Mouse (Mus musculus) common myeloid progenitor, adult 5-6 weeks (primary cell): ENCODE data around the gene Wwc1. TPM values are rescaled to one million over a fixed set of nuclear protein-coding genes. Genes with fewer than 3 reads are reported as not detected.

ENCODE experiments used
- ATAC-seq: replicated peaks from 2 replicates; pipeline ENCODE4 v1.8.0; 2016; ENCODE audit warnings: low read depth, mild to moderate bottlenecking, moderate TSS enrichment, inconsistent platforms; ENCODE audit not compliant: poor library complexity, severe bottlenecking
- total RNA-seq: library from RNA; stranded (forward); fragments of 200-1000, 187-1606 nt; gene quantifications from 2 replicates; pipeline ENCODE4 v1.2.3, GENCODE M21; 2017

Gene Wwc1
- total RNA-seq = not detected in 2 replicates

- no peak for ATAC-seq
These were observed at the start of gene Wwc1 for GRCm38 (mm10) chr11:35980411-35980917. Gene Wwc1, minus strand, starts transcription at chr11:35980527.

GRCm38 (mm10) chr11:36020009-36020408 lies 39.7 kb upstream of the Wwc1 start:
- no peak for ATAC-seq

- no peak for ATAC-seq
These were observed 32.9 kb upstream of the Wwc1 start for GRCm38 (mm10) chr11:36013179-36013578.

GRCm38 (mm10) chr11:36009281-36010208 lies 29.2 kb upstream of the Wwc1 start:
- no peak for ATAC-seq

GRCm38 (mm10) chr11:36002900-36003299 lies 22.6 kb upstream of the Wwc1 start:
- ATAC-seq = no peak

- ATAC-seq = peak; percentile 92
These were observed 21.1 kb upstream of the Wwc1 start for GRCm38 (mm10) chr11:36001282-36001970.

- ATAC-seq = peak; percentile 30
These were observed 20.4 kb upstream of the Wwc1 start for GRCm38 (mm10) chr11:36000585-36001281.

GRCm38 (mm10) chr11:36000038-36000437 lies 19.7 kb upstream of the Wwc1 start:
- ATAC-seq = no peak

- ATAC-seq = no peak
These were observed 17.7 kb upstream of the Wwc1 start for GRCm38 (mm10) chr11:35998048-35998447.

GRCm38 (mm10) chr11:35995310-35995709 lies 15.0 kb upstream of the Wwc1 start:
- no peak for ATAC-seq

- ATAC-seq = no peak
These were observed 11.5 kb upstream of the Wwc1 start for GRCm38 (mm10) chr11:35991846-35992245.

GRCm38 (mm10) chr11:35989967-35990366 lies 9.6 kb upstream of the Wwc1 start:
- no peak for ATAC-seq

- peak; percentile 56 for ATAC-seq
These were observed 5.6 kb upstream of the Wwc1 start for GRCm38 (mm10) chr11:35985841-35986393.

GRCm38 (mm10) chr11:35982734-35983133 lies 2.4 kb upstream of the Wwc1 start:
- ATAC-seq = no peak

- ATAC-seq = no peak
These were observed 455 bp downstream of the Wwc1 start for GRCm38 (mm10) chr11:35979733-35980410.

GRCm38 (mm10) chr11:35979266-35979732 lies 1.0 kb downstream of the Wwc1 start:
- no peak for ATAC-seq

- no peak for ATAC-seq
These were observed 2.5 kb downstream of the Wwc1 start for GRCm38 (mm10) chr11:35977796-35978195.

GRCm38 (mm10) chr11:35977096-35977495 lies 3.2 kb downstream of the Wwc1 start:
- ATAC-seq = no peak

GRCm38 (mm10) chr11:35976482-35976881 lies 3.8 kb downstream of the Wwc1 start:
- no peak for ATAC-seq
